Mouse (Mus musculus): Measurements from ENCODE around the gene Rhoh.

The Rhoh gene

DNA sequence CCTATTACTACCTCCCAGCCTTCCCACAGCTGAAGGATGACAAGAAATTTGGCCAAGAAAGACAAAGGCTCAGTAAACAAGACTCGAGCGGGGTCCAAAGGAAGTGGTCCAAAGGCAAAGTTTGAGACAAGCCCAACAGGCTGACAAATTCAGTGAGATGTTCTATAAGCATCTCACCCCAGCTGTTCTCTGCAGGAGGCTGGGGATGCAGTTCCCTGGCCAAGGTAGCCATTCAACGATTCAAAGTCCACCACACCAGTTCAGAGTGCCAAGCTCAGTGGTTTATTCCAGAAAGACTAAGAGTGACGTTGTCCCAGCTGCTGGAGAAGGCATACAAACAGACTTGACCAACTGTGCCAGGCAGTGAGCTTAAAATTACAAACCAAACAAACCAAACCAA lies 69.2 kb downstream of the Rhoh start:
- no peak for DNase-seq (ENCODE audit: low spot score)

- no peak for DNase-seq (ENCODE audit: low spot score)
These were observed 72.2 kb downstream of the Rhoh start for GRCm38 (mm10) chr5:65933258-65933657.

- DNase-seq (ENCODE audit: low spot score): no peak
These were observed 72.8 kb downstream of the Rhoh start for GRCm38 (mm10) chr5:65933764-65934163.

DNA sequence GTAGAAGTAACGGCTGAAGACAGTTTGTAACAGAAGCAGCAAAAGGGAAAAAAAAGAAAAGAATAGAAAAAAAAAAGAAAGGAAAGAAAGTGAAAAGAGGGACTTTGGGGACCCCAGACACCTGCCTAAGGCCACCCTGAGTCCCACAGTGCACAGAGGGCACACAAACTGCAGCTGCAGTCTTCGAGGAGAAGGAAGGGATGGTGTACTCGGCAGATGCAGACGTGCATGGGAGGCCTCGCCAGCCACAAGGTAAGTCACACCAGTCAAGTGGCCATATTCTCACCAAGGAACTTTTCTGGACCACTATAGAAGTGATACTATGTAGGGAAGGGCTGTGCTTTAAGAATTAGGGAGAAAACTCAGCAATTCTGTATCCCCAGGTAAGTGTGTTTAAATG lies 73.8 kb downstream of the Rhoh start, which contains the start of gene Chrna9:
Gene Chrna9 (plus strand): TSS at position 139 of the 400 bp plus-strand sequence.
- no peak for DNase-seq (ENCODE audit: low spot score)

- no peak for DNase-seq (ENCODE audit: low spot score)
These were observed 76.2 kb downstream of the Rhoh start for GRCm38 (mm10) chr5:65937011-65937726.

DNA sequence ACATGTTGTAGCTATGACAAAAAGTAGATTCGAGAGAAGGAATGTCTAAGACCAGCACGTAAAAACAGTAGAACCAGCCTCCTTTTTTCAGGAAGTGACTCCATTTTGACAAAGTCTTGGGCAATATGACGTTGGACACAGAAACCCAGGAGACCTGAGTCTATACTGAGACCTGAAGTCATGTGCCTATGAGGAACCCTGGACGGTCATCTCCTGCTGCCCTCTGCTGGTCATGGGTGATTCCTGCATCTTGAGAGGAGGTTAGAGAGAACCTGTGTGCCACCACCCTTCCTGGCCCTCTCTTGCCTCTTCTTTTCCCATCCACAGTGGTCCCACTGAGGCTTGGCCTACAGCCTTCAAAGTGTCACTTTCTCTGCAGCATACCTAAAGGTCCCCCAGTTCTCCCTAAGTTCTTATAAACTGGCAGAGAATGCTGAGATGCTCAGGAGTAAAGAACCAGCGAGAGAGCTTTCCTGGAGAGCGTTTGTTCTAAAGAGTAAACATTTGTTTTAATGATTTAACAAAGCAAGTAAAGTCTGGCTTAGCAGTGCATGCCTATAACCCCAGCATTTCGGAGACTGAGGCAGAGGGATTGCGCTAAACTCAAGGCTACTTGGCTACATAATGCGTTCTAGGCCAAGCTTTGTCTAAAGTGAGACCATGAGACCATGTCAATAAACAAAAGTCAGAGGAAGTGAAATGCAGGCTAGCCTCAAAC lies 77.1 kb downstream of the Rhoh start:
- peak; percentile 85 for DNase-seq (ENCODE audit: low spot score)

DNA sequence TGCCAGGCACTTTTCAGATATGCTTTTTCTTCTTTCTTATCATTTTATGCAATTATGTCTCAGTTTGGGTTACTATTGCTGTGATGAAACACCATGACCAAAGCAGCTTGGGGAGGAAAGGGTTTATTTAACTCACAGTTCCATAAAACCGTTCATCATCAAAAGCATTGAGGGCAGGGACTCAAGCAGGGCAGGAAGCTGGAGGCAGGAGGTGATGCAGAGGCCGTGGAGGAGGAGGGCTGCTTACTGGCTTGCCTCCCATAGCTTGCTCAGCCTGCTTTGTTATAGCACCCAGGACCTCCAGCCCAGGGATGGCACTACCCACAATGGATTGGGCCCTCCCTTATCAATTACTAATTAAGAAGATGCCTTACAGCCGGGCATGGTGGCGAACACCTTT lies 80.1 kb downstream of the Rhoh start:
- no peak for DNase-seq (ENCODE audit: low spot score)
